Mouse (Mus musculus) neural tube, embryonic 12.5 days (tissue): ENCODE results near the gene Wnt1. TPM values are rescaled to one million over a fixed set of nuclear protein-coding genes. Genes with fewer than 3 reads are reported as not detected.

Experiments
- ATAC-seq: fragments of 200-750 bp; cut with Nextera tagmentation; 2 replicates; pipeline ENCODE4 v1.8.0; 2017; ENCODE audit warnings: low read depth, mild to moderate bottlenecking, moderate TSS enrichment, moderate library complexity; ENCODE audit not compliant: low FRiP score
- H3K27ac ChIP-seq: fragments of 300-500 bp; sonication (generic); 2 replicates; pipeline ENCODE4 v1.5.1; 2016
- H3K27me3 ChIP-seq: fragments of 300-500 bp; sonication (generic); replicated peaks from 2 replicates; pipeline ENCODE4 v1.6.1; 2016; ENCODE audit warnings: mild to moderate bottlenecking
- H3K36me3 ChIP-seq: fragments of 300-500 bp; sonication (generic); 2 replicates; pipeline ENCODE4 v1.6.1; 2016; ENCODE audit warnings: mild to moderate bottlenecking
- H3K4me1 ChIP-seq: fragments of 300-500 bp; sonication (generic); 2 replicates; pipeline ENCODE4 v1.6.1; 2016
- H3K4me2 ChIP-seq: fragments of 300-500 bp; sonication (generic); replicated peaks from 2 replicates; pipeline ENCODE4 v1.6.1; 2016; ENCODE audit warnings: mild to moderate bottlenecking
- H3K4me3 ChIP-seq: fragments of 300-500 bp; sonication (generic); 2 replicates; pipeline ENCODE4 v1.5.1; 2016
- H3K9ac ChIP-seq: fragments of 300-500 bp; sonication (generic); 2 replicates; pipeline ENCODE4 v1.6.1; 2016; ENCODE audit warnings: mild to moderate bottlenecking
- H3K9me3 ChIP-seq: fragments of 300-500 bp; sonication (generic); 2 replicates; pipeline ENCODE4 v1.6.1; 2016; ENCODE audit warnings: mild to moderate bottlenecking
- WGBS: fragments of 180-500 bp; shearing (Covaris S2); methylation state at CpG from one replicate; pipeline ENCODE4 v1.1.7; 2016; 5-methylcytosine and 5-hydroxymethylcytosine counted together
- polyA plus RNA-seq: library from polyadenylated mRNA; unstranded; fragments of >200 nt; fragmentation: Nextera tagmentation; extraction: Ambion mirVana; gene quantifications from 2 replicates; pipeline ENCODE4 v1.2.1, GENCODE M21; 2016

Wnt1 gene
- polyA plus RNA-seq, 1 experiment from 2014 or later = 12.3 TPM

- WGBS = 6% methylated on average over 13 of the region's 13 CpGs
These were observed 7.3 kb downstream of the Wnt1 start for GRCm38 (mm10) chr15:98796803-98797595.

GRCm38 (mm10) chr15:98797835-98798492, 8.3 kb downstream of the Wnt1 start:
- no peak overlapping the region for H3K27ac ChIP-seq
- peak overlapping the region; percentile 5; the same call in 1 of the 2 replicates for H3K4me3 ChIP-seq
- no peaks in the 10 kb centered on the region for H3K9me3 ChIP-seq

More at GRCm38 (mm10) chr15:98796803-98797595, 7.3 kb downstream of the Wnt1 start:
- H3K4me1 ChIP-seq = peaks cover 43% of the 10 kb centered on the region
- no peak for ATAC-seq
- no peak overlapping the region for H3K4me3 ChIP-seq
- no peaks in the 10 kb centered on the region for H3K36me3 ChIP-seq
- no peak overlapping the region for H3K9ac ChIP-seq
- H3K9me3 ChIP-seq = no peaks in the 10 kb centered on the region
- H3K27me3 ChIP-seq = peaks cover 96% of the 10 kb centered on the region
- H3K4me2 ChIP-seq = peak overlapping the region; percentile 36
- no peak overlapping the region for H3K27ac ChIP-seq

GRCm38 (mm10) chr15:98798903-98799302, 9.2 kb downstream of the Wnt1 start:
- Histone ChIP-seq H3K9me3 (no peaks in the 10 kb centered on the region), H3K4me2 (no peak overlapping the region), H3K9ac (no peak overlapping the region), H3K27me3 (peaks cover 96% of the 10 kb centered on the region), H3K4me1 (peaks cover 29% of the 10 kb centered on the region), H3K36me3 (no peaks in the 10 kb centered on the region), H3K4me3 (no peak overlapping the region), H3K27ac (no peak overlapping the region)
- 46% methylated on average over 3 of the region's 3 CpGs for WGBS
- no peak for ATAC-seq

More at GRCm38 (mm10) chr15:98797835-98798492, 8.3 kb downstream of the Wnt1 start:
- ATAC-seq = peak; percentile 94
- H3K27me3 ChIP-seq = peaks cover 96% of the 10 kb centered on the region
- no peak overlapping the region for H3K9ac ChIP-seq
- H3K4me1 ChIP-seq = peaks cover 34% of the 10 kb centered on the region
- under 1% methylated on average over 27 of the region's 28 CpGs for WGBS
- H3K36me3 ChIP-seq = no peaks in the 10 kb centered on the region
- H3K4me2 ChIP-seq = peak overlapping the region; percentile 36

GRCm38 (mm10) chr15:98799396-98799795, 9.7 kb downstream of the Wnt1 start:
- no peaks in the 10 kb centered on the region for H3K9me3 ChIP-seq
- H3K4me2 ChIP-seq = no peak overlapping the region
- 11% methylated on average over 12 of the region's 12 CpGs for WGBS
- H3K27me3 ChIP-seq = peaks cover 96% of the 10 kb centered on the region
- peaks cover 29% of the 10 kb centered on the region for H3K4me1 ChIP-seq
- no peak overlapping the region for H3K27ac ChIP-seq
- no peak overlapping the region for H3K4me3 ChIP-seq
- ATAC-seq = no peak
- no peaks in the 10 kb centered on the region for H3K36me3 ChIP-seq
- H3K9ac ChIP-seq = no peak overlapping the region

- ATAC-seq = no peak
- WGBS = 5% methylated on average over 8 of the region's 8 CpGs
- H3K36me3 ChIP-seq = no peaks in the 10 kb centered on the region
- no peak overlapping the region for H3K9ac ChIP-seq
- peaks cover 96% of the 10 kb centered on the region for H3K27me3 ChIP-seq
- H3K4me1 ChIP-seq = peaks cover 41% of the 10 kb centered on the region
- H3K27ac ChIP-seq = no peak overlapping the region
- H3K4me3 ChIP-seq = no peak overlapping the region
- no peaks in the 10 kb centered on the region for H3K9me3 ChIP-seq
- H3K4me2 ChIP-seq = no peak overlapping the region
These were observed 13.3 kb downstream of the Wnt1 start for GRCm38 (mm10) chr15:98802926-98803325.

GRCm38 (mm10) chr15:98804054-98804453, 14.4 kb downstream of the Wnt1 start:
- 0 out of 2 replicates have a peak overlapping the region, but pooled peaks have one; percentile 26 for H3K9ac ChIP-seq
- H3K9me3 ChIP-seq = no peaks in the 10 kb centered on the region
- H3K36me3 ChIP-seq = no peaks in the 10 kb centered on the region
- peaks cover 97% of the 10 kb centered on the region for H3K27me3 ChIP-seq
- no peak overlapping the region for H3K4me3 ChIP-seq
- H3K27ac ChIP-seq = no peak overlapping the region
- under 1% methylated on average over 32 of the region's 32 CpGs for WGBS
- no peak for ATAC-seq
- H3K4me1 ChIP-seq = peaks cover 41% of the 10 kb centered on the region
- peak overlapping the region; percentile 24; the same call in 1 of the 2 replicates for H3K4me2 ChIP-seq

GRCm38 (mm10) chr15:98805324-98806040, 15.8 kb downstream of the Wnt1 start:
- Histone ChIP-seq H3K4me1 (peaks cover 42% of the 10 kb centered on the region), H3K4me3 (peak overlapping the region; percentile 34), H3K9ac (peak overlapping the region; percentile 53), H3K27ac (no peak overlapping the region), H3K4me2 (peak overlapping the region; percentile 69), H3K27me3 (peaks cover 97% of the 10 kb centered on the region), H3K36me3 (no peaks in the 10 kb centered on the region), H3K9me3 (no peaks in the 10 kb centered on the region)
- ATAC-seq = peak; percentile 46; the same call in 1 of the 2 replicates
- WGBS = under 1% methylated on average over 64 of the region's 64 CpGs

- 3% methylated on average over 30 of the region's 30 CpGs for WGBS
- Histone ChIP-seq H3K9ac (0 out of 2 replicates have a peak overlapping the region, but pooled peaks have one; percentile 53), H3K4me1 (peaks cover 42% of the 10 kb centered on the region), H3K27ac (no peak overlapping the region), H3K27me3 (peaks cover 93% of the 10 kb centered on the region), H3K36me3 (peaks cover 7% of the 10 kb centered on the region; the same call in 1 of the 2 replicates), H3K4me2 (peak overlapping the region; percentile 69), H3K9me3 (no peaks in the 10 kb centered on the region), H3K4me3 (peak overlapping the region; percentile 34)
- no peak for ATAC-seq
These were observed 16.6 kb downstream of the Wnt1 start for GRCm38 (mm10) chr15:98806071-98806808.

GRCm38 (mm10) chr15:98806809-98807770, 17.4 kb downstream of the Wnt1 start:
- peak overlapping the region; percentile 51 for H3K9ac ChIP-seq
- peak overlapping the region; percentile 69 for H3K4me2 ChIP-seq
- no peak for ATAC-seq
- H3K4me1 ChIP-seq = peaks cover 42% of the 10 kb centered on the region
- peaks cover 7% of the 10 kb centered on the region; the same call in 1 of the 2 replicates for H3K36me3 ChIP-seq
- no peaks in the 10 kb centered on the region for H3K9me3 ChIP-seq
- 1% methylated on average over 58 of the region's 58 CpGs for WGBS
- H3K27ac ChIP-seq = no peak overlapping the region
- peaks cover 84% of the 10 kb centered on the region for H3K27me3 ChIP-seq
- H3K4me3 ChIP-seq = peak overlapping the region; percentile 40

GRCm38 (mm10) chr15:98807895-98808650, 18.4 kb downstream of the Wnt1 start:
- Histone ChIP-seq H3K9ac (peak overlapping the region; percentile 51), H3K4me3 (peak overlapping the region; percentile 40), H3K4me1 (peaks cover 42% of the 10 kb centered on the region), H3K36me3 (peaks cover 15% of the 10 kb centered on the region), H3K27me3 (peaks cover 75% of the 10 kb centered on the region), H3K9me3 (no peaks in the 10 kb centered on the region), H3K27ac (no peak overlapping the region), H3K4me2 (peak overlapping the region; percentile 69)
- under 1% methylated on average over 33 of the region's 34 CpGs for WGBS
- ATAC-seq = no peak
